Mouse (Mus musculus): Measurements from ENCODE around the gene Bmpr1b. TPM values are rescaled to one million over a fixed set of nuclear protein-coding genes. Genes with fewer than 3 reads are reported as not detected.

Bmpr1b gene
- polyA plus RNA-seq, 1 experiment from 2014 or later: 1.1 TPM

DNA sequence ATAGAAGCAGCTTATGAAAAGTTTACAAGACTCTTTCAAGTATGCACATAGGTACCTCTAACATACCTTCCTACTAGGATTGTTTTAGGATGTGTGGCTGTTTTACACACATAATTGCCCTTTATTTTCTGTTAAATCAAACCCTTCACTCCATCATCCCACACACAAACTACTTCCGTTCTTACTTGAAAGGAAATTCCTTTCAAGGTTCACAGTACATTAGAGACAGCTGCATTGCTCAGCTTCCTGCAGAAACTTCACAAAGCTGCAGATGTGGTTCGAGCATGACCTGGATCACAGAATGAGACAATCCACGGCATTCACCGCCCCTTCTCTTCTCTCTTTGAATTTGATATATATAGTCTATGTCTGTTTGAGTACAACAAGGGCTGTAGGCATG, 248.1 kb downstream of the Bmpr1b start:
- no peak overlapping the region for H3K4me3 ChIP-seq (ENCODE audit: low read depth, low read length)
- H3K9ac ChIP-seq (ENCODE audit: low read depth, low read length): no peak overlapping the region
- no peak overlapping the region for H3K27ac ChIP-seq (ENCODE audit: low read depth, low read length)
- no peaks in the 10 kb centered on the region for H3K9me3 ChIP-seq (ENCODE audit: control insufficient read depth, low read length)
- no peaks in the 10 kb centered on the region for H3K4me1 ChIP-seq (replicated peaks; ENCODE audit: control insufficient read depth, insufficient read depth, low read length)
- DNase-seq (ENCODE audit: low spot score) (no peak), ATAC-seq (replicated peaks; ENCODE audit: low FRiP score) (no peak)
- no peaks in the 10 kb centered on the region for H3K36me3 ChIP-seq (ENCODE audit: control insufficient read depth, insufficient read depth, low read length)
- no peak overlapping the region for H3K4me2 ChIP-seq
- no peaks in the 10 kb centered on the region for H3K27me3 ChIP-seq (replicated peaks; ENCODE audit: control insufficient read depth, insufficient read depth, low read length)
- 50% methylated on average over 4 of the region's 4 CpGs for WGBS

GRCm38 (mm10) chr3:141919661-141920060, 249.6 kb downstream of the Bmpr1b start:
- Histone ChIP-seq H3K27me3 (replicated peaks; ENCODE audit: control insufficient read depth, insufficient read depth, low read length) (no peaks in the 10 kb centered on the region), H3K9me3 (ENCODE audit: control insufficient read depth, low read length) (no peaks in the 10 kb centered on the region), H3K4me2 (no peak overlapping the region), H3K9ac (ENCODE audit: low read depth, low read length) (no peak overlapping the region), H3K27ac (ENCODE audit: low read depth, low read length) (no peak overlapping the region), H3K36me3 (ENCODE audit: control insufficient read depth, insufficient read depth, low read length) (no peaks in the 10 kb centered on the region), H3K4me3 (ENCODE audit: low read depth, low read length) (no peak overlapping the region), H3K4me1 (replicated peaks; ENCODE audit: control insufficient read depth, insufficient read depth, low read length) (no peaks in the 10 kb centered on the region)
- DNase-seq (ENCODE audit: low spot score) (no peak), ATAC-seq (replicated peaks; ENCODE audit: low FRiP score) (no peak)
- 67% methylated on average over 3 of the region's 3 CpGs for WGBS

GRCm38 (mm10) chr3:141917166-141917565, 252.1 kb downstream of the Bmpr1b start:
- 68% methylated on average over 4 of the region's 4 CpGs for WGBS
- Histone ChIP-seq H3K9me3 (ENCODE audit: control insufficient read depth, low read length) (no peaks in the 10 kb centered on the region), H3K36me3 (ENCODE audit: control insufficient read depth, insufficient read depth, low read length) (no peaks in the 10 kb centered on the region), H3K9ac (ENCODE audit: low read depth, low read length) (no peak overlapping the region), H3K4me1 (replicated peaks; ENCODE audit: control insufficient read depth, insufficient read depth, low read length) (no peaks in the 10 kb centered on the region), H3K4me3 (ENCODE audit: low read depth, low read length) (no peak overlapping the region), H3K27me3 (replicated peaks; ENCODE audit: control insufficient read depth, insufficient read depth, low read length) (no peaks in the 10 kb centered on the region), H3K27ac (ENCODE audit: low read depth, low read length) (no peak overlapping the region), H3K4me2 (no peak overlapping the region)
- DNase-seq (ENCODE audit: low spot score) (no peak), ATAC-seq (replicated peaks; ENCODE audit: low FRiP score) (no peak)

- 78% methylated on average over 3 of the region's 3 CpGs for WGBS
- Histone ChIP-seq H3K4me3 (ENCODE audit: low read depth, low read length) (no peak overlapping the region), H3K27me3 (replicated peaks; ENCODE audit: control insufficient read depth, insufficient read depth, low read length) (no peaks in the 10 kb centered on the region), H3K9ac (ENCODE audit: low read depth, low read length) (no peak overlapping the region), H3K9me3 (ENCODE audit: control insufficient read depth, low read length) (no peaks in the 10 kb centered on the region), H3K4me1 (replicated peaks; ENCODE audit: control insufficient read depth, insufficient read depth, low read length) (no peaks in the 10 kb centered on the region), H3K36me3 (ENCODE audit: control insufficient read depth, insufficient read depth, low read length) (no peaks in the 10 kb centered on the region), H3K4me2 (no peak overlapping the region), H3K27ac (ENCODE audit: low read depth, low read length) (no peak overlapping the region)
- DNase-seq (ENCODE audit: low spot score) (no peak), ATAC-seq (replicated peaks; ENCODE audit: low FRiP score) (no peak)
Observed at GRCm38 (mm10) chr3:141915995-141916394, 253.2 kb downstream of the Bmpr1b start.

- Histone ChIP-seq H3K27ac (ENCODE audit: low read depth, low read length) (no peak overlapping the region), H3K9ac (ENCODE audit: low read depth, low read length) (no peak overlapping the region), H3K36me3 (ENCODE audit: control insufficient read depth, insufficient read depth, low read length) (no peaks in the 10 kb centered on the region), H3K27me3 (replicated peaks; ENCODE audit: control insufficient read depth, insufficient read depth, low read length) (no peaks in the 10 kb centered on the region), H3K4me2 (no peak overlapping the region), H3K4me3 (ENCODE audit: low read depth, low read length) (no peak overlapping the region), H3K9me3 (ENCODE audit: control insufficient read depth, low read length) (no peaks in the 10 kb centered on the region), H3K4me1 (replicated peaks; ENCODE audit: control insufficient read depth, insufficient read depth, low read length) (no peaks in the 10 kb centered on the region)
- ATAC-seq (replicated peaks; ENCODE audit: low FRiP score) (no peak), DNase-seq (ENCODE audit: low spot score) (no peak)
- WGBS: 60% methylated on average over 3 of the region's 3 CpGs
Observed at GRCm38 (mm10) chr3:141914588-141914987, 254.6 kb downstream of the Bmpr1b start.

- Histone ChIP-seq H3K9ac (ENCODE audit: low read depth, low read length) (no peak overlapping the region), H3K27ac (ENCODE audit: low read depth, low read length) (no peak overlapping the region), H3K9me3 (ENCODE audit: control insufficient read depth, low read length) (no peaks in the 10 kb centered on the region), H3K27me3 (replicated peaks; ENCODE audit: control insufficient read depth, insufficient read depth, low read length) (no peaks in the 10 kb centered on the region), H3K4me3 (ENCODE audit: low read depth, low read length) (no peak overlapping the region), H3K4me2 (no peak overlapping the region), H3K4me1 (replicated peaks; ENCODE audit: control insufficient read depth, insufficient read depth, low read length) (no peaks in the 10 kb centered on the region), H3K36me3 (ENCODE audit: control insufficient read depth, insufficient read depth, low read length) (no peaks in the 10 kb centered on the region)
- DNase-seq (ENCODE audit: low spot score) (no peak), ATAC-seq (replicated peaks; ENCODE audit: low FRiP score) (no peak)
- WGBS: 92% methylated on average over 2 of the region's 2 CpGs
Observed at GRCm38 (mm10) chr3:141909136-141909535, 260.1 kb downstream of the Bmpr1b start.

DNA sequence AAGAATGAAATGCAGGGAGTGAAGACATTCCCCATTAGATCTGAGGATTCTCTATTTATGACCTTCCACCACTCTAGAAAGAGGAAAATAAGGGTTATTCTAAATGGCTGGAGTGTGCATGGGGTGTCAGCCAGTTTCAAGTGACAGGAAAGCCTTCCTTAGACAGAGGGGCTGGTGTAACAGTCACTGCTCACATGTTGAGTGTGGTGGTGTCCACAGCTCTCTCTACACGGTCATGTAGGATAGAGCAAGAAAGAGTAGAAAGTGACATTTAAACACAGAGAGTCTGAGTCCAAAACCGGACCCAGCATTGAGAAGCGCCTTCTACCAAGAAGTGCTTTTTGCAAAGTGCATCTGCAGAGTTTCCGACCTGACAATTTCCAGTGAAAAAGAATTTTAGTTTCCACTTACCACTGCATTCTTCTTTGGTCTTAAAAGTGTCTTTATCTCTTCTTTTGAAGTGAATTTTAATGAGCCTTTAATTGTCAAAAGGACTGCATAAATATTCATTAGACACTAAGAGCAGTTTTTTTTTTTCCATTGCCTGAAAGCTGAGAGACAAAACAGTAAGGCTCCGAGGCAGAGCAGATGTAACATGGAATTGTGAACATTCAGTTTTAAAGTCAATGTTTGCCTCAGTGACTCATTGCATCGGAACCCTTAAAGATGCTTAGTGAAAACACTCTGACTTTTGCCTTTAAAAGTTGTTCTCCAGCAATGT, 263.2 kb downstream of the Bmpr1b start:
- 76% methylated on average over 6 of the region's 6 CpGs for WGBS
- no peak for DNase-seq (ENCODE audit: low spot score)
- H3K4me2 ChIP-seq: no peak overlapping the region
- no peak overlapping the region for H3K27ac ChIP-seq (ENCODE audit: low read depth, low read length)
- H3K36me3 ChIP-seq (ENCODE audit: control insufficient read depth, insufficient read depth, low read length): no peaks in the 10 kb centered on the region
- H3K4me1 ChIP-seq (replicated peaks; ENCODE audit: control insufficient read depth, insufficient read depth, low read length): no peaks in the 10 kb centered on the region
- H3K27me3 ChIP-seq (replicated peaks; ENCODE audit: control insufficient read depth, insufficient read depth, low read length): no peaks in the 10 kb centered on the region
- H3K9ac ChIP-seq (ENCODE audit: low read depth, low read length): no peak overlapping the region
- no peak overlapping the region for H3K4me3 ChIP-seq (ENCODE audit: low read depth, low read length)
- no peak for ATAC-seq (replicated peaks; ENCODE audit: low FRiP score)
- no peaks in the 10 kb centered on the region for H3K9me3 ChIP-seq (ENCODE audit: control insufficient read depth, low read length)

- Histone ChIP-seq H3K36me3 (ENCODE audit: control insufficient read depth, insufficient read depth, low read length) (no peaks in the 10 kb centered on the region), H3K9ac (ENCODE audit: low read depth, low read length) (no peak overlapping the region), H3K4me3 (ENCODE audit: low read depth, low read length) (no peak overlapping the region), H3K4me1 (replicated peaks; ENCODE audit: control insufficient read depth, insufficient read depth, low read length) (no peaks in the 10 kb centered on the region; the same call in 1 of the 2 replicates), H3K4me2 (no peak overlapping the region), H3K9me3 (ENCODE audit: control insufficient read depth, low read length) (no peaks in the 10 kb centered on the region), H3K27ac (ENCODE audit: low read depth, low read length) (no peak overlapping the region), H3K27me3 (replicated peaks; ENCODE audit: control insufficient read depth, insufficient read depth, low read length) (no peaks in the 10 kb centered on the region)
- ATAC-seq (replicated peaks; ENCODE audit: low FRiP score) (no peak), DNase-seq (ENCODE audit: low spot score) (no peak)
- 74% methylated on average over 3 of the region's 3 CpGs for WGBS
Observed at GRCm38 (mm10) chr3:141900361-141900760, 268.9 kb downstream of the Bmpr1b start.

- H3K4me1 ChIP-seq (replicated peaks; ENCODE audit: control insufficient read depth, insufficient read depth, low read length): no peaks in the 10 kb centered on the region; the same call in 1 of the 2 replicates
- H3K36me3 ChIP-seq (ENCODE audit: control insufficient read depth, insufficient read depth, low read length): no peaks in the 10 kb centered on the region
- H3K4me2 ChIP-seq: no peak overlapping the region
- H3K9me3 ChIP-seq (ENCODE audit: control insufficient read depth, low read length): no peaks in the 10 kb centered on the region
- ATAC-seq (replicated peaks; ENCODE audit: low FRiP score): no peak
- no peak overlapping the region for H3K27ac ChIP-seq (ENCODE audit: low read depth, low read length)
- WGBS: 82% methylated on average over 2 of the region's 2 CpGs
- no peak overlapping the region for H3K9ac ChIP-seq (ENCODE audit: low read depth, low read length)
- H3K4me3 ChIP-seq (ENCODE audit: low read depth, low read length): no peak overlapping the region
- no peak for DNase-seq (ENCODE audit: low spot score)
- no peaks in the 10 kb centered on the region for H3K27me3 ChIP-seq (replicated peaks; ENCODE audit: control insufficient read depth, insufficient read depth, low read length)
Observed at GRCm38 (mm10) chr3:141899521-141899920, 269.7 kb downstream of the Bmpr1b start.

Data from liver, embryonic 11.5 days (tissue).